Mouse (Mus musculus): ENCODE measurements around the gene Pakap. TPM values are rescaled to one million over a fixed set of nuclear protein-coding genes. Genes with fewer than 3 reads are reported as not detected.

Pakap gene
- polyA plus RNA-seq, 1 experiment from 2014 or later: 5.8 TPM

GRCm38 (mm10) chr4:57809449-57809848 is 241.5 kb downstream of the Pakap start:
- Histone ChIP-seq H3K27ac (replicated peaks) (no peak overlapping the region), H3K9ac (replicated peaks) (no peak overlapping the region), H3K4me1 (no peaks in the 10 kb centered on the region), H3K36me3 (no peaks in the 10 kb centered on the region), H3K27me3 (no peaks in the 10 kb centered on the region), H3K4me2 (replicated peaks) (no peak overlapping the region), H3K9me3 (no peaks in the 10 kb centered on the region), H3K4me3 (no peak overlapping the region)
- ATAC-seq (replicated peaks): no peak
- WGBS: 86% methylated on average over 4 of the region's 4 CpGs

DNA sequence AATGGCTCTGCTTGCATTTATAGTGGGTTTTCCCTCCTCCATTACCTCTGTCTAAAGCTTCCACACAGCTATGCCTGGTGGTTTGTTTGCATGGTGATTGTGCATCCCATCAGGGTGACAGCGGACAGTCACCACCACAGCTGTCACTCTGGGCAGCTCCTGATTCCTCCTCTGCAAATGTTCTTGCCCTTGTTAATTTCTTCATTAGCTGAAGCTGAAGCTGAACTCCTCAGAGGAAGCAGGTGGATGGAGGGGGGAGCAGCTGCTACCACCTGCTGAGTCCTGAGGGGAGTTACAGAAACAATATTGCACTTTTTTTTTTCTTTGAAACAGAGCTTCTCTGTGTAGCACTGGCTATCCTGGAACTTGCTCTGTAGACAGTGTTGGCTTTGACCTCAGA is 244.1 kb downstream of the Pakap start:
- WGBS: 84% methylated on average over 1 of the region's 1 CpGs
- no peaks in the 10 kb centered on the region for H3K9me3 ChIP-seq
- H3K27me3 ChIP-seq: no peaks in the 10 kb centered on the region

DNA sequence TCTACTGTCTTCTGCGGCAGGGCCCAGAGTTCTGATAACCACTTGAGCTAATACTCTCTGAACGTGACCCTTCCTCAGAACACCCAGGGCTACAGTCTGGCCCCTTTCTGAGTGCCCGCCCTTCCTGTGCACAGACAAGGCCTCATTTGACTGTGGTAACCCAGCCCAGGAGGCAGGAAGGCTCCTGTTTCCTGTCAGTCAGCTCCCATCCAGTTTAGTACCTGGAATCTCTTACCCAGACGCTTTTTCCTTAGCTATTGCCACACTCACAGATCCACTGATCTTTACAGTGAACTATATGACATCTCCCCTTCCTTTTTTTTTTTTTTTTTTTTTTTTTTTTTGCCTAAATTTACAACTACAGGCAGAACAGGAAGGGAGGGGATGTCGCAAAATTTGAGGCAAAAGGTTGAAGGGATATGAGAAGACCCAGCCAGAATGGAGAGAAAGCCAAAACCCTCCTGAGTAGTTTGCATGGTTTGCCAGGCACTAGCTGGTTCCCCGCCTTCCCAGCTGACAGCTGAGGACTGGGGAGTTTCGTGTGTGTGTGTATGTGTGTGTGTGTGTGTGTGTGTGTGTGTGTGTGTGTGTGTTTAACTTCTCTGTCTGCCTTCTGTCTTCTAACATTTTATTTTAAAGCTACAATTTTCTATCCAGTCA is 245.1 kb downstream of the Pakap start:
- Histone ChIP-seq H3K27me3 (no peaks in the 10 kb centered on the region), H3K9ac (replicated peaks) (no peak overlapping the region), H3K4me1 (no peaks in the 10 kb centered on the region), H3K27ac (replicated peaks) (no peak overlapping the region), H3K36me3 (no peaks in the 10 kb centered on the region), H3K4me2 (replicated peaks) (no peak overlapping the region), H3K4me3 (no peak overlapping the region), H3K9me3 (no peaks in the 10 kb centered on the region)
- 52% methylated on average over 7 of the region's 7 CpGs for WGBS
- ATAC-seq (replicated peaks): no peak

More for the DNA sequence above, 244.1 kb downstream of the Pakap start:
- H3K4me2 ChIP-seq (replicated peaks): no peak overlapping the region
- H3K36me3 ChIP-seq: no peaks in the 10 kb centered on the region
- no peak overlapping the region for H3K9ac ChIP-seq (replicated peaks)
- no peaks in the 10 kb centered on the region for H3K4me1 ChIP-seq
- ATAC-seq (replicated peaks): no peak
- no peak overlapping the region for H3K27ac ChIP-seq (replicated peaks)
- H3K4me3 ChIP-seq: no peak overlapping the region

- H3K9ac ChIP-seq (replicated peaks): no peak overlapping the region
- no peak for ATAC-seq (replicated peaks)
- no peaks in the 10 kb centered on the region for H3K36me3 ChIP-seq
- 84% methylated on average over 4 of the region's 4 CpGs for WGBS
- H3K4me3 ChIP-seq: no peak overlapping the region
- no peaks in the 10 kb centered on the region for H3K9me3 ChIP-seq
- H3K4me2 ChIP-seq (replicated peaks): no peak overlapping the region
- no peaks in the 10 kb centered on the region for H3K27me3 ChIP-seq
- no peak overlapping the region for H3K27ac ChIP-seq (replicated peaks)
- H3K4me1 ChIP-seq: no peaks in the 10 kb centered on the region
Observed at GRCm38 (mm10) chr4:57813576-57813945, 245.6 kb downstream of the Pakap start.

- 94% methylated on average over 2 of the region's 2 CpGs for WGBS
- no peaks in the 10 kb centered on the region for H3K36me3 ChIP-seq
- no peaks in the 10 kb centered on the region for H3K27me3 ChIP-seq
- H3K4me1 ChIP-seq: no peaks in the 10 kb centered on the region
- H3K9ac ChIP-seq (replicated peaks): no peak overlapping the region
- no peak overlapping the region for H3K4me3 ChIP-seq
- no peak overlapping the region for H3K27ac ChIP-seq (replicated peaks)
- no peak for ATAC-seq (replicated peaks)
- no peak overlapping the region for H3K4me2 ChIP-seq (replicated peaks)
- no peaks in the 10 kb centered on the region for H3K9me3 ChIP-seq
Observed at GRCm38 (mm10) chr4:57815355-57815754, 247.4 kb downstream of the Pakap start.

DNA sequence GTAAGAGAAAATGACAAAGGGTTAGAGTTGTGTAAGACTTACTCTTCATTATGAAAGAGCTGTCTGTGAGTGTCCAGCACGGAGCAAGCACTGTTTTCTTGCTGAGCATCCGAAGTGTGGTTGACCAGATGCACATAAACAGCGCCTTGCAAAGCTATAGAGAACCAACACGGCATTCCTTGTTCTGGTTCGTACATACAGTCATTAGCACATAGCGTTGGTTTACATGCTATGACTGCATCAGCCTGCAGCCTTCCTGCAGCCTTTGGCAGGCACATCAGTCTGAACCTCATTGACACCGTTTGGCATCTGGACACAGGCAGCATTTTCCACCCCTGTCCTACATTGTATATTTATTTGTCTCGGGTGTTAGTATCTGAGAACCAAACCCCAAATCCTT is 248.2 kb downstream of the Pakap start:
- 92% methylated on average over 8 of the region's 8 CpGs for WGBS
- no peak overlapping the region for H3K27ac ChIP-seq (replicated peaks)

GRCm38 (mm10) chr4:57820839-57821374 is 252.9 kb downstream of the Pakap start:
- Histone ChIP-seq H3K27me3 (no peaks in the 10 kb centered on the region), H3K4me1 (peaks cover 20% of the 10 kb centered on the region), H3K27ac (replicated peaks) (no peak overlapping the region), H3K4me3 (no peak overlapping the region), H3K9ac (replicated peaks) (no peak overlapping the region), H3K9me3 (no peaks in the 10 kb centered on the region), H3K36me3 (no peaks in the 10 kb centered on the region), H3K4me2 (replicated peaks) (no peak overlapping the region)
- 89% methylated on average over 24 of the region's 24 CpGs for WGBS
- no peak for ATAC-seq (replicated peaks)

More for the DNA sequence above, 248.2 kb downstream of the Pakap start:
- Histone ChIP-seq H3K4me3 (no peak overlapping the region), H3K27me3 (no peaks in the 10 kb centered on the region), H3K9ac (replicated peaks) (no peak overlapping the region), H3K9me3 (no peaks in the 10 kb centered on the region), H3K36me3 (no peaks in the 10 kb centered on the region), H3K4me1 (no peaks in the 10 kb centered on the region), H3K4me2 (replicated peaks) (no peak overlapping the region)
- no peak for ATAC-seq (replicated peaks)

GRCm38 (mm10) chr4:57821556-57822356 is 253.8 kb downstream of the Pakap start:
- peaks cover 20% of the 10 kb centered on the region for H3K4me1 ChIP-seq
- H3K4me3 ChIP-seq: 0 out of 2 replicates have a peak overlapping the region, but pooled peaks have one; percentile 16
- no peaks in the 10 kb centered on the region for H3K9me3 ChIP-seq
- H3K9ac ChIP-seq (replicated peaks): no peak overlapping the region
- 4% methylated on average over 11 of the region's 11 CpGs for WGBS
- peak overlapping the region; percentile 33 for H3K4me2 ChIP-seq (replicated peaks)
- ATAC-seq (replicated peaks): peak; percentile 80
- no peaks in the 10 kb centered on the region for H3K36me3 ChIP-seq
- no peaks in the 10 kb centered on the region for H3K27me3 ChIP-seq
- H3K27ac ChIP-seq (replicated peaks): peak overlapping the region; percentile 67

GRCm38 (mm10) chr4:57822641-57823040 is 254.7 kb downstream of the Pakap start:
- WGBS: 77% methylated on average over 5 of the region's 5 CpGs
- Histone ChIP-seq H3K9me3 (no peaks in the 10 kb centered on the region), H3K4me2 (replicated peaks) (no peak overlapping the region), H3K4me3 (no peak overlapping the region), H3K4me1 (peaks cover 20% of the 10 kb centered on the region), H3K9ac (replicated peaks) (no peak overlapping the region), H3K27me3 (no peaks in the 10 kb centered on the region), H3K36me3 (no peaks in the 10 kb centered on the region), H3K27ac (replicated peaks) (no peak overlapping the region)
- ATAC-seq (replicated peaks): no peak

- 6% methylated on average over 8 of the region's 8 CpGs for WGBS
- peaks cover 20% of the 10 kb centered on the region for H3K4me1 ChIP-seq
- H3K9me3 ChIP-seq: no peaks in the 10 kb centered on the region
- H3K27ac ChIP-seq (replicated peaks): no peak overlapping the region
- ATAC-seq (replicated peaks): no peak; the same call in 1 of the 2 replicates
- H3K4me2 ChIP-seq (replicated peaks): no peak overlapping the region
- no peaks in the 10 kb centered on the region for H3K36me3 ChIP-seq
- no peak overlapping the region for H3K4me3 ChIP-seq
- no peaks in the 10 kb centered on the region for H3K27me3 ChIP-seq
- no peak overlapping the region for H3K9ac ChIP-seq (replicated peaks)
Observed at GRCm38 (mm10) chr4:57824626-57825240, 256.8 kb downstream of the Pakap start.

- H3K27me3 ChIP-seq: no peaks in the 10 kb centered on the region
- 88% methylated on average over 7 of the region's 7 CpGs for WGBS
- no peak overlapping the region for H3K9ac ChIP-seq (replicated peaks)
- H3K4me1 ChIP-seq: peaks cover 20% of the 10 kb centered on the region
- no peaks in the 10 kb centered on the region for H3K36me3 ChIP-seq
- no peaks in the 10 kb centered on the region for H3K9me3 ChIP-seq
- no peak for ATAC-seq (replicated peaks)
- no peak overlapping the region for H3K4me3 ChIP-seq
- H3K27ac ChIP-seq (replicated peaks): no peak overlapping the region
- no peak overlapping the region for H3K4me2 ChIP-seq (replicated peaks)
Observed at GRCm38 (mm10) chr4:57826272-57826671, 258.3 kb downstream of the Pakap start.

DNA sequence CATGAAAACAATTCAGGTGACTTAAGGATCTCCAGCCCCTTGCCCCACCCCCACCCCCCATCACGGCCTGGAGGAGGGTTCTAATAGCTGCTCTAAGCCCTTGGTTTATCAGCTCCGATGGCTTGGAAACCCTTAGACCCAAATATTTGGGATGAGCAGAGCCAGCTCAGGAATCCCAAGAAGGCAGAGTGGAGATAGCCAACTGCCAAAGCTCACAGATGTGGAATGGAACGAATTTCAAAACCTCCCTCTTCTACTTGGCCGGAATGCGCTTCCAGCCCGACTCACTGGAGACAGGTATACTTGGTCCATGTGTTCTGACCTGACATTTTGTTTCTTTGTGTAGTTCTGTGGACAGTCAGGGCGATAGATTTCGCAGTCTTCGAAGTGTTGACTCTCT is 261.2 kb downstream of the Pakap start:
- no peaks in the 10 kb centered on the region for H3K9me3 ChIP-seq
- WGBS: 78% methylated on average over 9 of the region's 9 CpGs
- no peak overlapping the region for H3K4me2 ChIP-seq (replicated peaks)
- no peaks in the 10 kb centered on the region for H3K27me3 ChIP-seq
- no peak for ATAC-seq (replicated peaks)
- H3K36me3 ChIP-seq: no peaks in the 10 kb centered on the region
- H3K9ac ChIP-seq (replicated peaks): no peak overlapping the region
- H3K4me3 ChIP-seq: no peak overlapping the region
- H3K27ac ChIP-seq (replicated peaks): no peak overlapping the region
- peaks cover 6% of the 10 kb centered on the region for H3K4me1 ChIP-seq
